Mouse (Mus musculus): ENCODE measurements around the gene Smim4. TPM values are rescaled to one million over a fixed set of nuclear protein-coding genes. Genes with fewer than 3 reads are reported as not detected.

The Smim4 gene
- polyA plus RNA-seq, 1 experiment from 2014 or later: 62.7 TPM

DNA sequence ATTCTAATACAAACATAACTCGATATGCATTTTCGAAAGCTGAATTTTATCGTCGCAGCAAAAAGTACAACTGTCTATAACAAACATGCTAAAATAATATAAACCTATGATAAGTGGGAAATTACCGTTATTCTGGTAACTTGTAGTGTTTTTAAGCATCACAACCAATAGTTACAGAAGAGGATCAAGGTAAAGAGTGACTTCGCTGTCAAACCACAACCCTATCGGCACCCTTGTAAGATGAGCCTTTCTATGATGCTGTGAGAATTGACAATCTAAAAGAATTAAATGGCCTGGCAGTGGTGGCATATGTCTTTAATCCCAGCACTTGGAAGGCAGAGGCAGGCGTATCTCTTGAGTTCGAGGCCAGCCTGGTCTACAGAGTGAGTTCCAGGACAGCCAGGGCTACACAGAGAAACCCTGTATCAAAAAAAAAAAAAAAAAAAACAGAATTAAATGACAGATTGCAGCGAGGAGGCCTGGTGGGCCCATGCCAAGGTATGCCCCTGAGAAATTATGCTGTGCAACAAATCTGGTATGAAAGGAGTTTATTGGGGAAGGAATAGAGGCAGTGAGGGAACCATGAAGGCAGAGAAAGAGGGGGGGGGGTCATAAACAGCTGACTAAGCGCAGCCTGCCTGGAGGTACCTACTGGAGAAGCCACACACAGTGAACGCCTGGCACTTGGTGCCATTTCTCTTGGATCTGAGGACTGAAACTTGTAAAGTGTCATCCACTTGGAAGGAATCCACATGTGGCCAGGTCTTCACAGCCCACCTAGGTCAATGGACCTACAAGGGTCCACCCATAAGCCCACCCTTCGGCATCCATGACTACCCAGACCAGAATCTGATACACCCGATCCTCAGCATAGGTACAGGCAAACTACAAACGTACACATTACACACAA is 825 bp upstream of the Smim4 start:
- peak overlapping the region; percentile 55 for H3K4me2 ChIP-seq (ENCODE audit: low read length)
- no peak for ATAC-seq
- 63% methylated on average over 15 of the region's 15 CpGs for WGBS
- H3K27me3 ChIP-seq (replicated peaks; ENCODE audit: control insufficient read depth, insufficient read depth, low read length): no peaks in the 10 kb centered on the region
- peak overlapping the region; percentile 45 for H3K9ac ChIP-seq (replicated peaks; ENCODE audit: low read depth, low read length)
- peak overlapping the region; percentile 90 for H3K4me3 ChIP-seq (replicated peaks; ENCODE audit: low read length)
- H3K27ac ChIP-seq (ENCODE audit: low read length): peak overlapping the region; percentile 49
- H3K9me3 ChIP-seq (ENCODE audit: control insufficient read depth, low read length): no peaks in the 10 kb centered on the region
- no peaks in the 10 kb centered on the region for H3K36me3 ChIP-seq (ENCODE audit: control insufficient read depth, insufficient read depth)
- H3K4me1 ChIP-seq (replicated peaks; ENCODE audit: control insufficient read depth, insufficient read depth, low read length): peaks cover 63% of the 10 kb centered on the region

DNA sequence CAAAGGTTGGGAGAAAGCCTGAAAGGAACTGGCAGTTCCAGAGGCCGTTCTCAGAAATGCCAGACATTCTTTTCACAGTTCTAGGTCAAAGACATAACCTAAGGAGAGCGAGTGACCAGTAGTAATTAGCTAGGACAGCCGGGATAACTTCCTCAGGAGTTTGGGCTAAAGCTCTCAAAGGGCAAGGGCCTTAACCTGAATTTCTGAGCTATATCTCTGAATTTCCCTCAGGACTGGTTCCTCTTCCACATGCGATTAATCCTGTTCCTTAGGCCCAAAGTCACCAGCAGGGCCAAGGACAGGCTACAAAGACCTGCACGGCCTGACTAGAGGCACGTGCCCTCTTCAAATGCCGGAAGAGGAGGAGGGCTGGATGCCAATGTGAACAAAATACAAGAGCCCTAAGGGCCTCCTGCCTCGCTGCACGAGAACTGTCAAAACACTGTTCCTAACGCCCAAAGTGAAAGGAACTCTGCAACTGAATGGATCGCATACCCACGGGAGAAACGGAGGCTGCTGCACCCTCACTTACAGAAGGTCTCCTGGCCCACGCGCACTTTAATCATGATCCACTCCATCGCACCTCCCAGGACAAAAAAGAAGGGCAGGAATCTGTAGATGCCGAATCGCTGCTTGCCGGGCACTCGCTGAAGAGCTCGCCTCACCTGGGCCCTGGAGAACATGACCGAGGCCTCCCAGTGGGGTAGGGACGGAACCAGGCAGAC is 493 bp downstream of the Smim4 start:
- Histone ChIP-seq H3K4me3 (replicated peaks; ENCODE audit: low read length) (peak overlapping the region; percentile 90), H3K27me3 (replicated peaks; ENCODE audit: control insufficient read depth, insufficient read depth, low read length) (no peaks in the 10 kb centered on the region), H3K9me3 (ENCODE audit: control insufficient read depth, low read length) (no peaks in the 10 kb centered on the region), H3K9ac (replicated peaks; ENCODE audit: low read depth, low read length) (peak overlapping the region; percentile 81), H3K4me2 (ENCODE audit: low read length) (peak overlapping the region; percentile 98), H3K27ac (ENCODE audit: low read length) (peak overlapping the region; percentile 81), H3K36me3 (ENCODE audit: control insufficient read depth, insufficient read depth) (no peaks in the 10 kb centered on the region), H3K4me1 (replicated peaks; ENCODE audit: control insufficient read depth, insufficient read depth, low read length) (peaks cover 50% of the 10 kb centered on the region)
- 1% methylated on average over 23 of the region's 23 CpGs for WGBS
- ATAC-seq: peak; percentile 4; the same call in 1 of the 2 replicates

DNA sequence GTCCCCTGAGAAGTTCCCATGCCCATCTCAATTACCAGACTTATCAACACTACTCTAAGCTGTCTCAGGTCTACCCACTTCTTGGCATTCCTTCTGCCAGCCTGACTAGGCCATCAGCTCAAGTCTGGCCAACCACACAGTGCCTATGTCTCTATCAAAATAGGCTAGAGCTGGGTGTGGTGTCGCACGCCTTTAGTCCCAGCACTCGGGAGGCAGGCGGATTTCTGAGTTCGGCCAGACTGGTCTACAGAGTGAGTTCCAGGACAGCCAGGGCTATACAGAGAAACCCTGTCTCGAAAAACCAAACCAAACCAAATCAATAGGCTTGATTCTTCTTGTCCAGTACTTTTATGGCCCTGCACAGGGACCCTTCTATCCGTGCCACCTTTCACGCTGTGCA is 1.9 kb downstream of the Smim4 start:
- Histone ChIP-seq H3K9ac (replicated peaks; ENCODE audit: low read depth, low read length) (no peak overlapping the region), H3K4me2 (ENCODE audit: low read length) (no peak overlapping the region), H3K27ac (ENCODE audit: low read length) (no peak overlapping the region), H3K4me1 (replicated peaks; ENCODE audit: control insufficient read depth, insufficient read depth, low read length) (peaks cover 35% of the 10 kb centered on the region), H3K9me3 (ENCODE audit: control insufficient read depth, low read length) (no peaks in the 10 kb centered on the region), H3K4me3 (replicated peaks; ENCODE audit: low read length) (no peak overlapping the region), H3K27me3 (replicated peaks; ENCODE audit: control insufficient read depth, insufficient read depth, low read length) (no peaks in the 10 kb centered on the region), H3K36me3 (ENCODE audit: control insufficient read depth, insufficient read depth) (no peaks in the 10 kb centered on the region; the same call in 1 of the 2 replicates)
- no peak for ATAC-seq
- WGBS: 93% methylated on average over 8 of the region's 8 CpGs

DNA sequence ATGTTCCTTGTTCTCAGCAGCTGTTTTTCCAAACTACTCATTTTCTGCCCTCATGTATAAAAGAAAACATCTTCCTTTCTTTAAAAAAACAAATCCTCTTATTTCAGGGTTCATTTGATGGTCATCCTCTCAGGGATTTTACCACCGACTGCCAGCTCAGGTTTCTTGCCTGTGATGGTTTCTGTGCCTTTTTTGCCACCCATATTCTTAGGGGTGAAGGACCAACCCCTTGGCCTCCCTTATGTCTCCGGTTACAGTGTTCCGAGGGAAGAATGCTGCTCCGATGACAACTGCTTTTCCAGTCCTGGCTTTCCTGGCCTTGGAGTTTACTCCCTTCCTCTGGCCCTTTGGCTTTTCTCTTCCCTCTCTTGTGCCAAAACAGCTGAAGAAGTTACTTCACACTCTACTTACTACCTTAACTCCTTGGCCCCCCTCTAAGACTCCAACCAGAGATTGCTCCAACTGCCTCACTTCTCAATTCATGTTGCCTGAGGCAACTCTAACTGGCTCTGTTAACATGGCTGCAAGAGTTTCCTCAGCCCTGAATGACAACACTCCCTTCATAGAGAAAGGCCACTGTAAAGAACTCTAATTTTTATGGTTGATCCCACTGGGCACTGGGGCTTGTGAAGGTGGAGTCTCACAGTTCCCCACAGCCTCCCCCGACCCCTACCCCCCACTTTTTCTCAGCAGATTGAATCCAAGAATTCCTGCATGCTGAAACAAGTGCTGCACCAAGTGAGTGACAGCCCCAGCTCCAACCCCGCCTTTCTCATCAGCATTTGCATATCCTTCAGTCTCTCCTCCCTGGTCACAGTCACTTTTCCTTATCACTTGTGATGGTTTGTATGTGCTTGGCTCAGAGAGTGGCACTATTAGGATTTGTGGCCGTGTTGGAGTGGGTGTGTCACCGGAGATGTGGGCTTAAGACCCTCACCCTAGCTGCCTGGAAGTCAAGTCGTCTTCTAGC is 3.4 kb downstream of the Smim4 start:
- H3K9ac ChIP-seq (replicated peaks; ENCODE audit: low read depth, low read length): no peak overlapping the region
- WGBS: 74% methylated on average over 9 of the region's 9 CpGs
- no peak overlapping the region for H3K27ac ChIP-seq (ENCODE audit: low read length)
- ATAC-seq: no peak
- H3K4me2 ChIP-seq (ENCODE audit: low read length): no peak overlapping the region
- peaks cover 31% of the 10 kb centered on the region for H3K4me1 ChIP-seq (replicated peaks; ENCODE audit: control insufficient read depth, insufficient read depth, low read length)
- no peaks in the 10 kb centered on the region for H3K9me3 ChIP-seq (ENCODE audit: control insufficient read depth, low read length)
- H3K27me3 ChIP-seq (replicated peaks; ENCODE audit: control insufficient read depth, insufficient read depth, low read length): no peaks in the 10 kb centered on the region
- H3K36me3 ChIP-seq (ENCODE audit: control insufficient read depth, insufficient read depth): peaks cover 5% of the 10 kb centered on the region; the same call in 1 of the 2 replicates
- H3K4me3 ChIP-seq (replicated peaks; ENCODE audit: low read length): no peak overlapping the region

DNA sequence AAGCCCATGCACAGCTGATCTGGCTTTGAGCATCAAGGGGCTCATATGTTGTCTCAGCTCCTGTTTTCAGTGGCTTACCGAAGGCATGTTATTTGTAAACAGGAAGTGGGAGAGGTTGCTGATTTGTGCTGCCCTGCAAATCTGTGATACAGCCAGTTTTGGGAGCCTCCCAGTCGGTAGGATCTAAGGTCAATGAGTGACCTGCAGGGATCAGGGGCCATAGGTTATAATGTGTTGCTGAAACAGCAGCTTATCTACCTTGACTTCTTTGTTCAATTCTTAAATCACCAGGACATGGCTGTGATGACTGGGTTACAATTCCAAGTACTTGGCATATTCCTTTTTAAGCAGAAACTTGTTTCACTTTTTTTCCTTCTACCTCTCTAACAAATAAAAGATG is 13.2 kb downstream of the Smim4 start:
- Histone ChIP-seq H3K4me1 (replicated peaks; ENCODE audit: control insufficient read depth, insufficient read depth, low read length) (no peaks in the 10 kb centered on the region), H3K4me2 (ENCODE audit: low read length) (no peak overlapping the region), H3K36me3 (ENCODE audit: control insufficient read depth, insufficient read depth) (peaks cover 23% of the 10 kb centered on the region), H3K27me3 (replicated peaks; ENCODE audit: control insufficient read depth, insufficient read depth, low read length) (no peaks in the 10 kb centered on the region), H3K27ac (ENCODE audit: low read length) (no peak overlapping the region), H3K9ac (replicated peaks; ENCODE audit: low read depth, low read length) (no peak overlapping the region), H3K9me3 (ENCODE audit: control insufficient read depth, low read length) (no peaks in the 10 kb centered on the region), H3K4me3 (replicated peaks; ENCODE audit: low read length) (no peak overlapping the region)
- 87% methylated on average over 2 of the region's 2 CpGs for WGBS
- no peak for ATAC-seq

DNA sequence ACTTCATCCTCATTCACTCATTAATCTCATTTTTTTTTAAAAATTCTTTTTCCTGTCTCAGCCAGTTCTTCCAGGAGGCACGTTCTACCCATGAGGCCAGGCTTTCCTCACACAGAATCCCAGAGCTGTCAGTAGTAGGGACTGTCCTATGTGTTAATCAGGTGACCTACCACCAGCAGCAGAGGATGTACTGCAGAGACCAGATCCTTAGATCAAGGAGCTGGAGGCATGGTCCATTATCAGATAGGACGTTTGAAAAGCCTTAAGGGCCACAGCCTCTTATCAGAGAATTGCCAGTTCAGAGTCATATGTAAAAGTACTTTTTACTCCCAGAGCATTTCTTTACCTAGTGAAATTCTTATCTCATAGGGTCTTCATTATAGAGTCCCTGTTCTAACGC is 14.7 kb downstream of the Smim4 start:
- no peak for ATAC-seq

DNA sequence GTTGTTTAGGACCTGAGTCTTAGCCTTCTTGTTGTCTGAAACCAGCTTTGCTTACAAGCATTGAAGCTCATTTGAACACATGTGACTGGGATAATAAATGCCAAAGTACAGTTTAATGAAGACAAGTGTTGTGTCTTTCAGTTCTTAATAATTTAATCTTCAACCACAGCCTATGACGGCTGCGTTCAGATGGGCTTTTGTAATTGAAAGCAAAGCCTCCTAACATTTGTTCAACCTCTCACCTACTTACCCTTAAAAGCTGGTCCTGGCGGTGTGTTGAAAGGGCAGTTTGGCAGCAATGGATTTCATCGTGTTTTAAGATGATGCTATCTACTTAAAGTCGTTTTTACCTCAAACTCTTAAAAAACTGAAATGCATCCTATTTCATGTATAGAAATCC is 16.6 kb downstream of the Smim4 start:
- Histone ChIP-seq H3K27ac (ENCODE audit: low read length) (no peak overlapping the region), H3K9me3 (ENCODE audit: control insufficient read depth, low read length) (no peaks in the 10 kb centered on the region), H3K27me3 (replicated peaks; ENCODE audit: control insufficient read depth, insufficient read depth, low read length) (no peaks in the 10 kb centered on the region), H3K4me1 (replicated peaks; ENCODE audit: control insufficient read depth, insufficient read depth, low read length) (no peaks in the 10 kb centered on the region), H3K36me3 (ENCODE audit: control insufficient read depth, insufficient read depth) (peaks cover 23% of the 10 kb centered on the region), H3K4me2 (ENCODE audit: low read length) (no peak overlapping the region), H3K4me3 (replicated peaks; ENCODE audit: low read length) (no peak overlapping the region), H3K9ac (replicated peaks; ENCODE audit: low read depth, low read length) (no peak overlapping the region)
- ATAC-seq: no peak
- whole genome bisulfite sequencing: 83% methylated on average over 5 of the region's 5 CpGs

More for the DNA sequence above, 14.7 kb downstream of the Smim4 start:
- no peak overlapping the region for H3K9ac ChIP-seq (replicated peaks; ENCODE audit: low read depth, low read length)
- no peak overlapping the region for H3K4me2 ChIP-seq (ENCODE audit: low read length)
- no peak overlapping the region for H3K4me3 ChIP-seq (replicated peaks; ENCODE audit: low read length)
- no peaks in the 10 kb centered on the region for H3K27me3 ChIP-seq (replicated peaks; ENCODE audit: control insufficient read depth, insufficient read depth, low read length)
- WGBS: 84% methylated on average over 3 of the region's 3 CpGs
- H3K36me3 ChIP-seq (ENCODE audit: control insufficient read depth, insufficient read depth): peaks cover 26% of the 10 kb centered on the region
- no peaks in the 10 kb centered on the region for H3K9me3 ChIP-seq (ENCODE audit: control insufficient read depth, low read length)
- H3K27ac ChIP-seq (ENCODE audit: low read length): no peak overlapping the region
- no peaks in the 10 kb centered on the region for H3K4me1 ChIP-seq (replicated peaks; ENCODE audit: control insufficient read depth, insufficient read depth, low read length)

DNA sequence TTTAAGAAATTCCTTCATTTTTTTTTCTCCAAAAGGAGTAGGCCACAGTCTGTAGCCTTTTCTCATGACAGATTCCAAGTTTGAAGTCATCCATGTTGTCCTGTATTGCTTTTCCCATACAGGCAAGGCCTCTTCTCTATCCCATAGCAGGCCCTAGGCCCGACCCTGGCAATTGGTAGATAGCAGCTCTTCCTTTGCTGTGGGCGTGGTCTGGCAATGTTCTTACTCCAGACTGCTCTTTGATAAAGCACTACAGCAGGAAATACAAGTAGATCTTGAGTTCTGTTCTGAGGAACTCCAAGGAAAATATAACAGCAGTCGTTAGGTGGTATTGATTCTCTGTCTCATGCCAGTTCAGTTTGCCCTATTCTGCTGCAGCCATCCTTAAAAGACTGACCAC is 18.1 kb downstream of the Smim4 start:
- no peak for ATAC-seq
- H3K4me2 ChIP-seq (ENCODE audit: low read length): no peak overlapping the region
- H3K27ac ChIP-seq (ENCODE audit: low read length): no peak overlapping the region
- WGBS: 81% methylated on average over 3 of the region's 3 CpGs
- H3K36me3 ChIP-seq (ENCODE audit: control insufficient read depth, insufficient read depth): peaks cover 30% of the 10 kb centered on the region
- H3K9ac ChIP-seq (replicated peaks; ENCODE audit: low read depth, low read length): no peak overlapping the region
- no peaks in the 10 kb centered on the region for H3K9me3 ChIP-seq (ENCODE audit: control insufficient read depth, low read length)
- H3K4me3 ChIP-seq (replicated peaks; ENCODE audit: low read length): no peak overlapping the region
- no peaks in the 10 kb centered on the region for H3K4me1 ChIP-seq (replicated peaks; ENCODE audit: control insufficient read depth, insufficient read depth, low read length)
- H3K27me3 ChIP-seq (replicated peaks; ENCODE audit: control insufficient read depth, insufficient read depth, low read length): no peaks in the 10 kb centered on the region
